Mouse (Mus musculus) E14TG2a.4 (cell line): ENCODE measurements around the gene Them4.

Source experiments
- H3K27me3 ChIP-seq: 2 replicates; pipeline ENCODE4 v1.6.1; 2014; ENCODE audit warnings: low read length, control low read depth; ENCODE audit not compliant: insufficient read depth
- H3K36me3 ChIP-seq: 2 replicates; pipeline ENCODE4 v1.6.1; 2014; ENCODE audit warnings: low read length, control low read depth; ENCODE audit not compliant: insufficient read depth
- H3K4me1 ChIP-seq: replicated peaks from 2 replicates; pipeline ENCODE4 v1.6.1; 2014; ENCODE audit warnings: low read depth, low read length, control low read depth
- H3K4me3 ChIP-seq: replicated peaks from 2 replicates; pipeline ENCODE4 v1.5.1; 2014; ENCODE audit warnings: mild to moderate bottlenecking, low read length
- H3K9me3 ChIP-seq: 2 replicates; pipeline ENCODE4 v1.6.1; 2014; ENCODE audit warnings: low read length, control low read depth
- CTCF ChIP-seq: conservative IDR thresholded peaks from 2 replicates; pipeline ENCODE4 v1.5.1; 2014; ENCODE audit warnings: low read length
- NANOG ChIP-seq: IDR thresholded peaks from 2 replicates; pipeline ENCODE4 v1.6.1; 2014; ENCODE audit warnings: borderline replicate concordance, low read length, mixed read lengths
- POU5F1 ChIP-seq: IDR thresholded peaks from 2 replicates; pipeline ENCODE4 v1.6.1; 2014; ENCODE audit warnings: low read length, borderline replicate concordance

Them4 gene

GRCm38 (mm10) chr3:94328681-94329080, 18.8 kb downstream of the Them4 start:
- no peaks in the 10 kb centered on the region for H3K4me1 ChIP-seq
- no peaks in the 10 kb centered on the region for H3K27me3 ChIP-seq
- H3K9me3 ChIP-seq = no peaks in the 10 kb centered on the region
- H3K36me3 ChIP-seq = no peaks in the 10 kb centered on the region
- no peak overlapping the region for H3K4me3 ChIP-seq
- no peak; the same call in 1 of the 2 replicates for TF ChIP-seq CTCF
- TF ChIP-seq POU5F1 = no peak
- no peak for TF ChIP-seq NANOG

DNA sequence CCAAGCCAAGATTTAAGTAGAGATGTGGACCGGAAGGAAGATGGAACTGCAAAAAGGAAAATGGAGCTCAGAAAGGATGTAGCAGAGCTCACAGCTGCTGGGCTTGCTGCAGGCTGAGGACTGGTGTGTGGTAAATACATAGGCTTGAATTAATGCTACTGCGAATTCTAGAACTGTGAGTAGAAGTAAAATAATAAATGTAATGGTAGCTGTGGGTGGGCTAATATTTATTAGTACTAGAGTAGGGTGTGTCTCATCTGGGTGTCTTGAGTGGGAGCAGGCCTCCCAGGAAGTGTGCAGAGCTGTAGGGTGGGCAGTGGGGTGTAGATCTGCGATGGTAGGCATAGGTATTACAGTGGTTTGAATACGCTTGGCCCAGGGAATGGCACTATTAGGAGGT, 24.6 kb downstream of the Them4 start:
- Histone ChIP-seq H3K4me1 (no peaks in the 10 kb centered on the region), H3K36me3 (no peaks in the 10 kb centered on the region), H3K4me3 (no peak overlapping the region), H3K27me3 (no peaks in the 10 kb centered on the region), H3K9me3 (peaks cover 6% of the 10 kb centered on the region; the same call in 1 of the 2 replicates)
- TF ChIP-seq NANOG (no peak), POU5F1 (no peak)

DNA sequence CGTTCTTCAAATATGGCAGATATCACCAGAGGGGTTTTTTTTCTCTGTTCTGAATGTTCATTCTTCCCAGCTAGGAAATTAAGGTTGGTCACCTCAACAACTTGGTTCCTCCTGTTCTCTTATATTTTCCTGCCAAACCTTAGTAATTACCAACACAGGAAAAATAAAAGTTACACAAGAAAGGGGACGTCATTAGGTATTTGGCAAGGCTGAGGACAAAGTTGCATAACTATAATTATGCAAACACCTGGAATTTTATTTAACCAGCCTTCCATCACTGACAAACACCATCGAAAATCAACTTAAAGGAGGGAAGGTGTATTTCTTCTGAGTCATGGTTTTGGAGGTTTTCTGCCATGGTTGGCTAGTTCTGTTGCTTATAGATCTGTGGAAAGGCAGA, 28.6 kb downstream of the Them4 start:
- H3K4me1 ChIP-seq = peaks cover 4% of the 10 kb centered on the region
- H3K36me3 ChIP-seq = no peaks in the 10 kb centered on the region
- H3K4me3 ChIP-seq = no peak overlapping the region
- H3K27me3 ChIP-seq = peaks cover 12% of the 10 kb centered on the region; the same call in 1 of the 2 replicates
- H3K9me3 ChIP-seq = peaks cover 6% of the 10 kb centered on the region; the same call in 1 of the 2 replicates
- TF ChIP-seq CTCF = no peak
- no peak for TF ChIP-seq NANOG
- no peak for TF ChIP-seq POU5F1

- Histone ChIP-seq H3K4me1 (peaks cover 4% of the 10 kb centered on the region), H3K36me3 (no peaks in the 10 kb centered on the region), H3K4me3 (no peak within 1 kb of the TSS), H3K9me3 (peaks cover 6% of the 10 kb centered on the region; the same call in 1 of the 2 replicates), H3K27me3 (peaks cover 18% of the 10 kb centered on the region; the same call in 1 of the 2 replicates)
- TF ChIP-seq NANOG (no peak), POU5F1 (no peak), CTCF (no peak)
Observed at GRCm38 (mm10) chr3:94341959-94342422, 32.1 kb downstream of the Them4 start, which contains the start of gene Them5. Them5 (plus strand) TSS chr3:94342099.

DNA sequence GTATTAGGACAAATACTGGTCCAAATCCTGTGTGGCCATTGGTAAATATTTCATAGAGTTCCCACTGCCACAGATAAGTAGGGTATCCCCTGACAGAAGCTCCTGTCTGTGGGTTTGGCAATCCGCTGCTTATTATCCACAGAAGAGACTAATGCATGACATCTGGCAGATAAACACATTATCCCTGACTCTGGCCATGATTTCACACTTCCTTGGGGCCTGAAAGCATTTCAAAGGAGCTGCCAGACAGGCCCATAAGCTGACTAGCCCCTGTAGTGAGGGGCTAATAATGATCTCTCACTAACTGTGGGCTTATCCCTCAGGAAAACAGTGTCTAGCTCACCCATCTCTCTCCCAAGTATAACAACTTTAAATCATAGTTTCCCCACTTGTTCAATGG, 32.7 kb downstream of the Them4 start:
- TF ChIP-seq NANOG (no peak), CTCF (no peak), POU5F1 (no peak)
- peaks cover 18% of the 10 kb centered on the region; the same call in 1 of the 2 replicates for H3K27me3 ChIP-seq

GRCm38 (mm10) chr3:94344182-94344581, 34.3 kb downstream of the Them4 start:
- no peak for TF ChIP-seq POU5F1
- no peak for TF ChIP-seq NANOG
- TF ChIP-seq CTCF = no peak
- Histone ChIP-seq H3K4me3 (no peak overlapping the region), H3K4me1 (peaks cover 4% of the 10 kb centered on the region), H3K9me3 (no peaks in the 10 kb centered on the region), H3K27me3 (peaks cover 18% of the 10 kb centered on the region; the same call in 1 of the 2 replicates), H3K36me3 (no peaks in the 10 kb centered on the region)

More for the DNA sequence above, 32.7 kb downstream of the Them4 start:
- H3K4me3 ChIP-seq = no peak overlapping the region
- H3K4me1 ChIP-seq = peaks cover 4% of the 10 kb centered on the region
- H3K36me3 ChIP-seq = no peaks in the 10 kb centered on the region
- peaks cover 3% of the 10 kb centered on the region; the same call in 1 of the 2 replicates for H3K9me3 ChIP-seq

DNA sequence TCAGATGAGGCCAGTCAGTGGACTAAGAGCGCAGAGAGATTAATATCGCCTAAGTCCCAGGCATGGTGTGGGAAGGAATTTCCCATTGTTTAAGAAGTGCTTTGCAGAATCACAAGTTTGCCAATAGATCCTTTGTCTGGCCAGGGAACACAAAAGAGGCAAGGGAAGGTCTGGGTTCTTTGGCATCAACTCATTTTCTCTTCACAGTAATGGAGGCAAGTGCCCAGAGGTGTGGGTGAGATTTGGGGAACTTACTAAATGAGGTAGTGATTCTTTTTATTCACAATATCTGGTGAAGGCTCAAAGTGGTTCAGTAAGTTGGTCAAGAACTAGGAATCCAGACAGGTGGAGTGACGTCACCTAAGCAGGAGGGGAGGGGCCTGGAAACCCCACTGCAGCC, 35.0 kb downstream of the Them4 start:
- Histone ChIP-seq H3K27me3 (peaks cover 21% of the 10 kb centered on the region; the same call in 1 of the 2 replicates), H3K4me1 (peaks cover 4% of the 10 kb centered on the region), H3K36me3 (no peaks in the 10 kb centered on the region), H3K9me3 (no peaks in the 10 kb centered on the region), H3K4me3 (no peak overlapping the region)
- TF ChIP-seq POU5F1 (no peak), NANOG (no peak), CTCF (no peak)

DNA sequence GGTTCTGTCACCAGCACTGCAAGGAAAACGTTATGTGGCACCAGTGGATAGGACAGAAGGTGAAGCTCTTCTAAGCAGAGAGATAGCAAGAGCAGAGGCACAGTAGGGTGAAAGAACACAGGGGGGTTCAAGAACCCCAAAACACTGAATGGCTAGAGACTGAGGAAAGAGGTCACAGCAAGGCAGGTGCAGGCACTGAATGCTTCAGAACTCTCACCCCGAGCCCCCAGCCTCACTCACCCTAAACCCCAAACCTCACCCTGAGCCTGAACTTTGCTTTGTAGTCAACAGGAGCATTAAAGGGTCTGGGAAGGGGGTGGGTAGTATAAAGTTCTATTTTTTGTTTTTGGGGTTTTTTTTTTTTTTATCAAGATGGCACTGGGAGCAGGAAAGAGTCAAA, 38.3 kb downstream of the Them4 start:
- Histone ChIP-seq H3K27me3 (peaks cover 11% of the 10 kb centered on the region; the same call in 1 of the 2 replicates), H3K4me3 (no peak overlapping the region), H3K9me3 (peaks cover 18% of the 10 kb centered on the region), H3K36me3 (no peaks in the 10 kb centered on the region), H3K4me1 (no peaks in the 10 kb centered on the region)
- no peak for TF ChIP-seq CTCF
- no peak for TF ChIP-seq POU5F1
- TF ChIP-seq NANOG = no peak

DNA sequence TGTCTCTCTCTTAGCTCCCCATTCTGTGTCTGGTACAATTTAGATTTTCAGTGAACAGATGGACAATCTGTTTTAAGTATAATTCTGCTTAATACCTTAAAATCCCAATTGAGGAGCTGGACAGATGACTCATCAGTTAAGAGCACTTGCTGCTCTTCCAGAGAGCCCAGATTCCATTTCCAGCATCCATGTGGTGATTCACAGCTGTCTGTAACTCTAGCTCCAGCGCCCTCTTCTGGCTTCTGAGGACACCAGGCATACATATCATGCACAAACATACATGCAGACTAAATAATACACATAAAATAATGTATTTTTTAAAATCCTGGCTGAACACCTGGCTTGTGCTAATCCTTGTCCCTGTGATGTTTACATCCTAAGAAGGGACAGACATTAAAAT, 50.9 kb downstream of the Them4 start:
- Histone ChIP-seq H3K36me3 (no peaks in the 10 kb centered on the region), H3K9me3 (peaks cover 26% of the 10 kb centered on the region), H3K27me3 (peaks cover 46% of the 10 kb centered on the region), H3K4me3 (no peak overlapping the region), H3K4me1 (peaks cover 7% of the 10 kb centered on the region; the same call in 1 of the 2 replicates)
- no peak for TF ChIP-seq POU5F1
- TF ChIP-seq NANOG = no peak
- TF ChIP-seq CTCF = peak; percentile 40
